ENCODE assay signal across 8 mouse cellular contexts in genomic region chr6:32586390-32586789, GRCm38 (mm10). TPM values are rescaled to one million over a fixed set of nuclear protein-coding genes. Genes with fewer than 3 reads are reported as not detected.
DNase-seq lines count a peak whose midpoint lies in the region; ATAC-seq and TF ChIP-seq lines count a peak whose summit lies in the region.

No protein-coding gene starts in this region.

- H3K79me2 ChIP-seq in liver, adult 2 months (ENCODE audit: control insufficient read depth, insufficient read depth, low read length), result no peaks in the 10 kb centered on the region

- peaks cover 15% of the 10 kb centered on the region for H3K27me3 ChIP-seq in liver, adult 2 months (ENCODE audit: control insufficient read depth, insufficient read depth, low read length)
- 0 out of 2 replicates have a peak, but pooled peaks cover 8% of the 10 kb centered on the region for H3K27me3 ChIP-seq in forebrain, embryonic 14.5 days (replicated peaks; ENCODE audit: control insufficient read depth, insufficient read depth, low read length)
- 0 out of 2 replicates have a peak, but pooled peaks cover 4% of the 10 kb centered on the region for H3K27me3 ChIP-seq in hindbrain, embryonic 14.5 days (ENCODE audit: control insufficient read depth, insufficient read depth, low read length)
- peaks cover 35% of the 10 kb centered on the region for H3K27me3 ChIP-seq in midbrain, embryonic 13.5 days

- no peak for TF ChIP-seq POLR2A in liver, adult 2 months (IDR thresholded peaks at IDR 0.05; ENCODE audit: extremely low read depth, insufficient read depth, low read length)

- 0 out of 2 replicates have a peak, but pooled peaks have one; percentile 9 for ATAC-seq in forebrain, embryonic 14.5 days
- ATAC-seq in hindbrain, embryonic 14.5 days (ENCODE audit: low FRiP score), result no peak
- ATAC-seq in midbrain, embryonic 13.5 days, result no peak

- peak overlapping the region; percentile 59 for H3K4me3 ChIP-seq in liver, adult 2 months (ENCODE audit: insufficient read depth, low read depth, low read length)
- peak overlapping the region; percentile 83 for H3K4me3 ChIP-seq in forebrain, embryonic 14.5 days (ENCODE audit: low read depth, low read length)
- peak overlapping the region; percentile 85 for H3K4me3 ChIP-seq in hindbrain, embryonic 14.5 days (replicated peaks; ENCODE audit: low read length)
- H3K4me3 ChIP-seq in midbrain, embryonic 13.5 days (replicated peaks), result peak overlapping the region; percentile 65

- TF ChIP-seq CTCF in liver, adult 2 months (IDR thresholded peaks at IDR 0.05; ENCODE audit: low read depth, low read length), result no peak

- H3K9ac ChIP-seq in liver, adult 2 months (ENCODE audit: low read depth, low read length), result peak overlapping the region; percentile 34; the same call in 1 of the 2 replicates
- H3K9ac ChIP-seq in forebrain, embryonic 14.5 days (ENCODE audit: low read length), result peak overlapping the region; percentile 91
- H3K9ac ChIP-seq in hindbrain, embryonic 14.5 days, result peak overlapping the region; percentile 94
- H3K9ac ChIP-seq in midbrain, embryonic 13.5 days (replicated peaks), result peak overlapping the region; percentile 90

- 3% methylated on average over 13 of the region's 13 CpGs for WGBS in liver, adult 2 months
- WGBS in forebrain, embryonic 14.5 days, result 0% methylated on average over 13 of the region's 13 CpGs
- under 1% methylated on average over 13 of the region's 13 CpGs for WGBS in hindbrain, embryonic 14.5 days
- under 1% methylated on average over 13 of the region's 13 CpGs for WGBS in midbrain, embryonic 13.5 days

- no peaks in the 10 kb centered on the region for H3K4me1 ChIP-seq in liver, adult 2 months (ENCODE audit: control insufficient read depth, insufficient read depth, low read length)
- H3K4me1 ChIP-seq in forebrain, embryonic 14.5 days (ENCODE audit: control insufficient read depth, insufficient read depth, low read length), result peaks cover 12% of the 10 kb centered on the region
- peaks cover 33% of the 10 kb centered on the region for H3K4me1 ChIP-seq in hindbrain, embryonic 14.5 days (replicated peaks; ENCODE audit: control insufficient read depth, insufficient read depth, low read length)
- peaks cover 62% of the 10 kb centered on the region for H3K4me1 ChIP-seq in midbrain, embryonic 13.5 days (replicated peaks)

- intact Hi-C loops in left cerebral cortex, postnatal 14 days (cut with DNase I), result loop anchor here (2.0 to 10.0 kb wide), 2 partner anchors 108 to 402 kb away; no protein-coding TSS in a partner anchor

- H3K4me2 ChIP-seq in forebrain, embryonic 14.5 days (ENCODE audit: low read length), result peak overlapping the region; percentile 92
- peak overlapping the region; percentile 80 for H3K4me2 ChIP-seq in hindbrain, embryonic 14.5 days (replicated peaks)
- H3K4me2 ChIP-seq in midbrain, embryonic 13.5 days (replicated peaks), result peak overlapping the region; percentile 83

- H3K9me3 ChIP-seq in forebrain, embryonic 14.5 days (replicated peaks; ENCODE audit: control insufficient read depth, low read length), result no peaks in the 10 kb centered on the region
- no peaks in the 10 kb centered on the region for H3K9me3 ChIP-seq in hindbrain, embryonic 14.5 days (ENCODE audit: control insufficient read depth, low read length)
- H3K9me3 ChIP-seq in midbrain, embryonic 13.5 days, result no peaks in the 10 kb centered on the region

- no peak overlapping the region for H3K27ac ChIP-seq in liver, adult 2 months (replicated peaks; ENCODE audit: insufficient read depth, low read depth, low read length)
- peak overlapping the region; percentile 92 for H3K27ac ChIP-seq in forebrain, embryonic 14.5 days (ENCODE audit: low read depth, low read length)
- H3K27ac ChIP-seq in hindbrain, embryonic 14.5 days, result peak overlapping the region; percentile 96
- H3K27ac ChIP-seq in midbrain, embryonic 13.5 days, result peak overlapping the region; percentile 93

- H3K36me3 ChIP-seq in liver, adult 2 months (ENCODE audit: control insufficient read depth, insufficient read depth, low read length), result no peaks in the 10 kb centered on the region
- H3K36me3 ChIP-seq in forebrain, embryonic 14.5 days (ENCODE audit: control insufficient read depth, insufficient read depth, low read length), result no peaks in the 10 kb centered on the region
- H3K36me3 ChIP-seq in hindbrain, embryonic 14.5 days (replicated peaks; ENCODE audit: control insufficient read depth, insufficient read depth), result no peaks in the 10 kb centered on the region
- no peaks in the 10 kb centered on the region for H3K36me3 ChIP-seq in midbrain, embryonic 13.5 days

- DNase-seq in liver, adult 2 months (ENCODE audit: extremely low read depth, low read depth, low spot score), result no peak
- DNase-seq in liver, result no peak
- peak; percentile 73 for DNase-seq in forebrain, embryonic 14.5 days (ENCODE audit: low spot score)
- peak; percentile 61 for DNase-seq in hindbrain, embryonic 14.5 days (ENCODE audit: low spot score)
- peak; percentile 60 to 70 for DNase-seq in left cerebral cortex, postnatal 14 days (ENCODE audit: low spot score in 2 of 2)
- no peak for DNase-seq in spleen, postnatal 14 days (ENCODE audit: low spot score in 2 of 2)
- no peak for DNase-seq in ovary, postnatal 10 days (ENCODE audit: low spot score)

RNA-seq across cellular contexts. Expression of gene Plxna4, which starts 1.6 kb away (rescaled TPM):
- 1.0 and 1.4 TPM in 2 replicates for total RNA-seq in liver, adult 2 months (2014; rRNA removed)
- 0.30 and 0.32 TPM in 2 replicates for polyA plus RNA-seq in liver, adult 2 months (2012; rRNA removed)
- 19.9 and 24.0 TPM in 2 replicates for polyA plus RNA-seq in forebrain, embryonic 14.5 days (2014; fragmentation: Nextera tagmentation; extraction: Ambion mirVana)
- polyA plus RNA-seq in hindbrain, embryonic 14.5 days (2014; fragmentation: Nextera tagmentation; extraction: Ambion mirVana), result 24.4 and 25.7 TPM in 2 replicates
- 10 to 100 TPM; 76.4 to 85.1 TPM for total RNA-seq in left cerebral cortex, postnatal 14 days (2021)
- polyA plus RNA-seq in midbrain, embryonic 13.5 days (2015; fragmentation: Nextera tagmentation; extraction: Ambion mirVana), result 8.4 and 9.5 TPM in 2 replicates

Comparison
In these comparisons a context has a peak if more than half of its experiments do, and no peak if none do; other contexts are left out.
1. DNase-seq: peak in forebrain, embryonic 14.5 days (single experiment), hindbrain, embryonic 14.5 days (single experiment) and left cerebral cortex, postnatal 14 days (2 of 2); none in liver, adult 2 months (single experiment), liver (single experiment), spleen, postnatal 14 days (0 of 2) and ovary, postnatal 10 days (single experiment).
2. H3K9ac ChIP-seq: peak in every context shown above with its lines; median percentile 94 in hindbrain, embryonic 14.5 days; 91 in forebrain, embryonic 14.5 days; 90 in midbrain, embryonic 13.5 days; 34 in liver, adult 2 months.
3. Peak in every context shown above with its lines, with median percentiles within 50 percentile points of each other: H3K4me3 ChIP-seq and H3K4me2 ChIP-seq.